7 mouse cellular contexts compared by ENCODE assay signal in the genomic region with DNA sequence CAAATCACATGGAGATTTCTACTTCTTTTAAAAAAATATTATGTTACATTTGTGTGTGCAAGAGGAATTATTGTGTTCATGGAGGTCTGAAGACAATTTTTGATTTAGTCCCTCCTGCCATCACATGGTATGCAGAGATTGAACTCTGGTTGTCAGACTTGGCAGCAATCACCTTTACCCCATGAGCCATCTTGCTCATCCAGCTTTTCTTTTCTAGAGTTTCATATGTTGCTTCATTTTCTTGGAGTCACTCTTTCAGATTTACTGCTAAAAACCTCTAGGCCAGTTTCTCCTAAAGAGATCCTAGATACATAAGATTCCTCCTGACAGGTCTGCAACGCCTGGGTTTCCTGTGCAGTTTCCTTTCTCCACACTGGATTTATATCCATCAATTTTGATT. TPM values are rescaled to one million over a fixed set of nuclear protein-coding genes. Genes with fewer than 3 reads are reported as not detected.
A peak's percentile ranks its signal among the peaks of the same experiment; 100 is the strongest.
DNase-seq lines count a peak whose midpoint lies in the region; ATAC-seq and TF ChIP-seq lines count a peak whose summit lies in the region.

No protein-coding gene starts in this region.

- peak overlapping the region; percentile 71 for H3K4me3 ChIP-seq in lung, embryonic 16.5 days (ENCODE audit: low read length)
- peak overlapping the region; percentile 67; the same call in 1 of the 2 replicates for H3K4me3 ChIP-seq in forebrain, embryonic 14.5 days (ENCODE audit: low read depth, low read length)
- H3K4me3 ChIP-seq in liver, embryonic 13.5 days (replicated peaks) = no peak overlapping the region
- peak overlapping the region; percentile 75; the same call in 1 of the 2 replicates for H3K4me3 ChIP-seq in stomach, postnatal 0 days (ENCODE audit: low read depth, low read length)

- H3K9me3 ChIP-seq in lung, embryonic 16.5 days (ENCODE audit: control insufficient read depth, low read length) = no peaks in the 10 kb centered on the region
- no peaks in the 10 kb centered on the region for H3K9me3 ChIP-seq in forebrain, embryonic 14.5 days (replicated peaks; ENCODE audit: control insufficient read depth, low read length)
- H3K9me3 ChIP-seq in liver, embryonic 13.5 days (replicated peaks) = no peaks in the 10 kb centered on the region
- H3K9me3 ChIP-seq in stomach, postnatal 0 days (ENCODE audit: control insufficient read depth, low read length) = no peaks in the 10 kb centered on the region

- H3K27ac ChIP-seq in lung, embryonic 16.5 days (ENCODE audit: low read length) = peak overlapping the region; percentile 98
- H3K27ac ChIP-seq in forebrain, embryonic 14.5 days (ENCODE audit: low read depth, low read length) = peak overlapping the region; percentile 82; the same call in 1 of the 2 replicates
- no peak overlapping the region for H3K27ac ChIP-seq in liver, embryonic 13.5 days
- peak overlapping the region; percentile 99 for H3K27ac ChIP-seq in stomach, postnatal 0 days (replicated peaks)

- peaks cover 56% of the 10 kb centered on the region for H3K4me1 ChIP-seq in lung, embryonic 16.5 days (replicated peaks; ENCODE audit: control insufficient read depth, insufficient read depth, low read length)
- H3K4me1 ChIP-seq in forebrain, embryonic 14.5 days (ENCODE audit: control insufficient read depth, insufficient read depth, low read length) = peaks cover 28% of the 10 kb centered on the region
- H3K4me1 ChIP-seq in liver, embryonic 13.5 days (replicated peaks) = peaks cover 51% of the 10 kb centered on the region
- peaks cover 7% of the 10 kb centered on the region for H3K4me1 ChIP-seq in stomach, postnatal 0 days (replicated peaks; ENCODE audit: control insufficient read depth, insufficient read depth)

- no peak for TF ChIP-seq EP300 in stomach, postnatal 0 days (optimal IDR thresholded peaks at IDR 0.05)

- H3K36me3 ChIP-seq in lung, embryonic 16.5 days (ENCODE audit: control insufficient read depth, insufficient read depth, low read length) = no peaks in the 10 kb centered on the region
- H3K36me3 ChIP-seq in forebrain, embryonic 14.5 days (ENCODE audit: control insufficient read depth, insufficient read depth, low read length) = 0 out of 2 replicates have a peak, but pooled peaks cover under 1% of the 10 kb centered on the region
- no peaks in the 10 kb centered on the region for H3K36me3 ChIP-seq in liver, embryonic 13.5 days
- H3K36me3 ChIP-seq in stomach, postnatal 0 days (ENCODE audit: control insufficient read depth, insufficient read depth, low read length) = no peaks in the 10 kb centered on the region

- no peak for TF ChIP-seq CTCF in stomach, postnatal 0 days (IDR thresholded peaks at IDR 0.05; ENCODE audit: low read depth)

- no peaks in the 10 kb centered on the region for H3K27me3 ChIP-seq in lung, embryonic 16.5 days (ENCODE audit: control insufficient read depth, insufficient read depth, low read depth, low read length)
- no peaks in the 10 kb centered on the region for H3K27me3 ChIP-seq in forebrain, embryonic 14.5 days (replicated peaks; ENCODE audit: control insufficient read depth, insufficient read depth, low read length)
- no peaks in the 10 kb centered on the region for H3K27me3 ChIP-seq in liver, embryonic 13.5 days
- no peaks in the 10 kb centered on the region for H3K27me3 ChIP-seq in stomach, postnatal 0 days (ENCODE audit: control insufficient read depth, insufficient read depth, low read length)

- WGBS in lung, embryonic 16.5 days = 30% methylated on average over 1 of the region's 1 CpGs
- 62% methylated on average over 1 of the region's 1 CpGs for WGBS in forebrain, embryonic 14.5 days
- WGBS in liver, embryonic 13.5 days (ENCODE audit: insufficient replicate concordance) = 42% methylated on average over 1 of the region's 1 CpGs
- 17% methylated on average over 1 of the region's 1 CpGs for WGBS in stomach, postnatal 0 days

- no peak for ATAC-seq in lung, embryonic 16.5 days (ENCODE audit: low read depth)
- no peak for ATAC-seq in forebrain, embryonic 14.5 days
- no peak for ATAC-seq in liver, embryonic 13.5 days (ENCODE audit: low read depth)
- no peak for ATAC-seq in stomach, postnatal 0 days (ENCODE audit: low FRiP score, low TSS enrichment)

- H3K4me2 ChIP-seq in lung, embryonic 16.5 days (ENCODE audit: low read depth, low read length) = peak overlapping the region; percentile 89
- H3K4me2 ChIP-seq in forebrain, embryonic 14.5 days (ENCODE audit: low read length) = peak overlapping the region; percentile 87
- peak overlapping the region; percentile 99 for H3K4me2 ChIP-seq in liver, embryonic 13.5 days
- peak overlapping the region; percentile 92 for H3K4me2 ChIP-seq in stomach, postnatal 0 days (replicated peaks; ENCODE audit: low read depth)

- no peak for DNase-seq in lung, postnatal 36 days
- no peak for DNase-seq in forebrain, embryonic 14.5 days (ENCODE audit: low spot score)
- no peak for DNase-seq in liver, embryonic 13.5 days
- DNase-seq in stomach, postnatal 0 days (ENCODE audit: low spot score) = no peak
- DNase-seq in ovary, postnatal 36 days (ENCODE audit: low spot score) = no peak
- no peak for DNase-seq in embryo, embryonic 10.5 days (ENCODE audit: low spot score)

- peak overlapping the region; percentile 72 for H3K9ac ChIP-seq in lung, embryonic 16.5 days (ENCODE audit: low read length)
- peak overlapping the region; percentile 60; the same call in 1 of the 2 replicates for H3K9ac ChIP-seq in forebrain, embryonic 14.5 days (ENCODE audit: low read length)
- 0 out of 2 replicates have a peak overlapping the region, but pooled peaks have one; percentile 57 for H3K9ac ChIP-seq in liver, embryonic 13.5 days
- H3K9ac ChIP-seq in stomach, postnatal 0 days (ENCODE audit: low read length) = peak overlapping the region; percentile 81; the same call in 1 of the 2 replicates

RNA-seq across cellular contexts. Expression of gene Tef, which starts 7.3 kb away (rescaled TPM):
- 32.4 and 39.8 TPM in 2 replicates for polyA plus RNA-seq in lung, embryonic 16.5 days (2015; fragmentation: Nextera tagmentation; extraction: Ambion mirVana)
- polyA plus RNA-seq in forebrain, embryonic 14.5 days (2014; fragmentation: Nextera tagmentation; extraction: Ambion mirVana) = 15.1 and 18.1 TPM in 2 replicates
- 4.5 and 5.9 TPM in 2 replicates for polyA plus RNA-seq in liver, embryonic 13.5 days (2015; fragmentation: Nextera tagmentation; extraction: Ambion mirVana)
- 17.1 and 21.2 TPM in 2 replicates for polyA plus RNA-seq in stomach, postnatal 0 days (2015; fragmentation: Nextera tagmentation; extraction: Ambion mirVana)

RNA-seq across cellular contexts. Expression of gene Tob2, which starts 49.0 kb away (rescaled TPM):
- polyA plus RNA-seq in lung, embryonic 16.5 days (2015; fragmentation: Nextera tagmentation; extraction: Ambion mirVana) = 32.3 and 36.0 TPM in 2 replicates
- 11.1 and 17.0 TPM in 2 replicates for polyA plus RNA-seq in forebrain, embryonic 14.5 days (2014; fragmentation: Nextera tagmentation; extraction: Ambion mirVana)
- polyA plus RNA-seq in liver, embryonic 13.5 days (2015; fragmentation: Nextera tagmentation; extraction: Ambion mirVana) = 9.0 and 11.9 TPM in 2 replicates
- polyA plus RNA-seq in stomach, postnatal 0 days (2015; fragmentation: Nextera tagmentation; extraction: Ambion mirVana) = 18.8 and 20.5 TPM in 2 replicates
